Mouse (Mus musculus): ENCODE measurements around the gene Galnt5. TPM values are rescaled to one million over a fixed set of nuclear protein-coding genes. Genes with fewer than 3 reads are reported as not detected.

Gene Galnt5
- total and polyA plus RNA-seq, 2 experiments from 2014 or later: not detected

DNA sequence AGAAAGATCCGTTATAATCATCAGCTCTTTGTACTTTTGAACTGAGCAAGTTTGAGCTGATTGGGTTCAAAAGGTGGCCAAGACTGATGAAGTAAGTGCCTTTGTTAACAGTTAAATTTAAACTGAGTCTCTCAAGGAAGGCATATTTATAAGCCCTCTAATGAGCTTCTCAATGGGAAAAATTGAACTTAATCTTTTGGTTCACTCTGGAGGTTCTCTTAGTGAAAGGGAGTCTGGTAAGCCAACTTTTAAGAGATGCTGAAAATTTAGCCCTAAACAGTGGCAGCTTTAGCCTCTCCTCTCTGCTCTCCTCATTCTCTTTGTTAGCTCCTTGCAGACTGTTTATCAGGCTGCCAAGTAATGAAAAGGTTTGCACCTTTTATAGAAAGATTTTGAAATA is 97.1 kb downstream of the Galnt5 start:
- no peak overlapping the region for H3K4me2 ChIP-seq (ENCODE audit: low read depth, low read length, poor library complexity, severe bottlenecking)
- H3K27me3 ChIP-seq (ENCODE audit: insufficient read depth, low read length): no peaks in the 10 kb centered on the region
- DNase-seq (ENCODE audit: low spot score) (no peak), ATAC-seq (ENCODE audit: low FRiP score) (no peak)
- no peaks in the 10 kb centered on the region for H3K9me3 ChIP-seq (ENCODE audit: low read length)
- 82% methylated on average over 1 of the region's 1 CpGs for whole genome bisulfite sequencing
- no peaks in the 10 kb centered on the region for H3K36me3 ChIP-seq (ENCODE audit: insufficient read depth, low read length)
- H3K4me3 ChIP-seq (ENCODE audit: low read depth, low read length): no peak overlapping the region
- TF ChIP-seq CTCF (IDR thresholded peaks at IDR 0.05): no peak
- no peaks in the 10 kb centered on the region for H3K4me1 ChIP-seq (ENCODE audit: insufficient read depth, low read length)
- no peak overlapping the region for H3K27ac ChIP-seq (ENCODE audit: low read depth, low read length)
- H3K9ac ChIP-seq (replicated peaks; ENCODE audit: low read length, poor library complexity, severe bottlenecking): no peak overlapping the region

Other genes with a start within 250 kb of the Galnt5 start
- gene Ermn, start 55.0 kb downstream of the Galnt5 start, total RNA-seq (2014; rRNA removed): 0.22 TPM in 1 of 2 replicates, not detected in the other
- 0.27 and 0.38 TPM in 2 replicates for gene Ermn, start 55.0 kb downstream of the Galnt5 start, polyA plus RNA-seq (2015; fragmentation: Nextera tagmentation; extraction: Ambion mirVana)
- 0.11 TPM in 1 of 2 replicates, not detected in the other for gene Cytip, start 197.6 kb downstream of the Galnt5 start, total RNA-seq (2014; rRNA removed)
- 0.21 TPM in 1 of 2 replicates, not detected in the other for gene Cytip, start 197.6 kb downstream of the Galnt5 start, polyA plus RNA-seq (2015; fragmentation: Nextera tagmentation; extraction: Ambion mirVana)

Data from midbrain, postnatal 0 days (tissue).